Mouse (Mus musculus): ENCODE results near the gene Fbxl18. TPM values are rescaled to one million over a fixed set of nuclear protein-coding genes. Genes with fewer than 3 reads are reported as not detected.

Fbxl18 gene
- total RNA-seq, 2 experiments from 2014 or later, result 1.4 to 8.3 TPM

- ATAC-seq (replicated peaks; ENCODE audit: low FRiP score, poor library complexity, severe bottlenecking), result no peak
Measured at GRCm38 (mm10) chr5:142917402-142917801, 22.2 kb upstream of the Fbxl18 start.

- ATAC-seq (replicated peaks; ENCODE audit: low FRiP score, poor library complexity, severe bottlenecking), result no peak
Measured at GRCm38 (mm10) chr5:142916593-142916992, 21.4 kb upstream of the Fbxl18 start.

- no peak for ATAC-seq (replicated peaks; ENCODE audit: low FRiP score, poor library complexity, severe bottlenecking)
Measured at GRCm38 (mm10) chr5:142915231-142915630, 20.0 kb upstream of the Fbxl18 start.

- no peak for ATAC-seq (replicated peaks; ENCODE audit: low FRiP score, poor library complexity, severe bottlenecking)
Measured at GRCm38 (mm10) chr5:142912739-142913138, 17.5 kb upstream of the Fbxl18 start.

GRCm38 (mm10) chr5:142912320-142912719 is 17.1 kb upstream of the Fbxl18 start:
- ATAC-seq (replicated peaks; ENCODE audit: low FRiP score, poor library complexity, severe bottlenecking), result no peak

GRCm38 (mm10) chr5:142911629-142912028 is 16.4 kb upstream of the Fbxl18 start:
- ATAC-seq (replicated peaks; ENCODE audit: low FRiP score, poor library complexity, severe bottlenecking), result no peak

GRCm38 (mm10) chr5:142909576-142910278 is 14.5 kb upstream of the Fbxl18 start:
- ATAC-seq (replicated peaks; ENCODE audit: low FRiP score, poor library complexity, severe bottlenecking), result no peak

GRCm38 (mm10) chr5:142908941-142909575 is 13.8 kb upstream of the Fbxl18 start:
- no peak for ATAC-seq (replicated peaks; ENCODE audit: low FRiP score, poor library complexity, severe bottlenecking)

- 0 out of 2 replicates have a peak, but pooled peaks have one; percentile 18 for ATAC-seq (replicated peaks; ENCODE audit: low FRiP score, poor library complexity, severe bottlenecking)
Measured at GRCm38 (mm10) chr5:142907803-142908559, 12.8 kb upstream of the Fbxl18 start.

GRCm38 (mm10) chr5:142907048-142907802 is 12.0 kb upstream of the Fbxl18 start:
- ATAC-seq (replicated peaks; ENCODE audit: low FRiP score, poor library complexity, severe bottlenecking), result 0 out of 2 replicates have a peak, but pooled peaks have one; percentile 2

- ATAC-seq (replicated peaks; ENCODE audit: low FRiP score, poor library complexity, severe bottlenecking), result peak; percentile 72
Measured at GRCm38 (mm10) chr5:142906532-142907047, 11.4 kb upstream of the Fbxl18 start, which contains the start of gene Actb. Gene Actb (minus strand): TSS chr5:142906754.

GRCm38 (mm10) chr5:142905725-142906531 is 10.7 kb upstream of the Fbxl18 start:
- ATAC-seq (replicated peaks; ENCODE audit: low FRiP score, poor library complexity, severe bottlenecking), result peak; percentile 78

GRCm38 (mm10) chr5:142905038-142905695 is 9.9 kb upstream of the Fbxl18 start:
- no peak for ATAC-seq (replicated peaks; ENCODE audit: low FRiP score, poor library complexity, severe bottlenecking)

- ATAC-seq (replicated peaks; ENCODE audit: low FRiP score, poor library complexity, severe bottlenecking), result no peak
Measured at GRCm38 (mm10) chr5:142904208-142905037, 9.2 kb upstream of the Fbxl18 start.

GRCm38 (mm10) chr5:142903470-142904207 is 8.4 kb upstream of the Fbxl18 start:
- no peak for ATAC-seq (replicated peaks; ENCODE audit: low FRiP score, poor library complexity, severe bottlenecking)

GRCm38 (mm10) chr5:142902506-142903314 is 7.5 kb upstream of the Fbxl18 start:
- ATAC-seq (replicated peaks; ENCODE audit: low FRiP score, poor library complexity, severe bottlenecking), result no peak
